Mouse (Mus musculus) liver, embryonic 11.5 days (tissue): ENCODE results near the gene Mrln. TPM values are rescaled to one million over a fixed set of nuclear protein-coding genes. Genes with fewer than 3 reads are reported as not detected.
"Not testable (repeated sequence)": the region's sequence is repeated elsewhere in the genome, so short reads cannot be mapped to it uniquely, and the experiment has no call there.

Experiments
- ATAC-seq: fragments of 200-750 bp; cut with Nextera tagmentation; replicated peaks from 2 replicates; pipeline ENCODE4 v1.8.0; 2017; ENCODE audit warnings: moderate number of reproducible peaks, mild to moderate bottlenecking, moderate TSS enrichment, moderate library complexity; ENCODE audit not compliant: low FRiP score
- DNase-seq: peaks from one replicate; pipeline ENCODE4 v3.0.0-alpha.2; 2017; ENCODE audit warnings: low spot score
- H3K27ac ChIP-seq: fragments of 300-500 bp; sonication (generic); 2 replicates; pipeline ENCODE4 v1.5.1; 2014; ENCODE audit warnings: mild to moderate bottlenecking, low read depth, low read length, control low read depth
- H3K27me3 ChIP-seq: fragments of 300-500 bp; sonication (generic); replicated peaks from 2 replicates; pipeline ENCODE4 v1.6.1; 2014; ENCODE audit warnings: low read length, mixed read lengths; ENCODE audit not compliant: control insufficient read depth, insufficient read depth
- H3K36me3 ChIP-seq: fragments of 300-500 bp; sonication (generic); 2 replicates; pipeline ENCODE4 v1.6.1; 2014; ENCODE audit warnings: mild to moderate bottlenecking, low read length, moderate library complexity, mixed read lengths; ENCODE audit not compliant: control insufficient read depth, insufficient read depth
- H3K4me1 ChIP-seq: fragments of 300-500 bp; sonication (generic); replicated peaks from 2 replicates; pipeline ENCODE4 v1.6.1; 2014; ENCODE audit warnings: low read length, mixed read lengths; ENCODE audit not compliant: control insufficient read depth, insufficient read depth
- H3K4me2 ChIP-seq: fragments of 300-500 bp; sonication (generic); 2 replicates; pipeline ENCODE4 v1.6.1; 2014; ENCODE audit warnings: mild to moderate bottlenecking, control low read depth, moderate library complexity
- H3K4me3 ChIP-seq: fragments of 300-500 bp; sonication (generic); 2 replicates; pipeline ENCODE4 v1.5.1; 2014; ENCODE audit warnings: low read depth, low read length, control low read depth
- H3K9ac ChIP-seq: fragments of 300-500 bp; sonication (generic); 2 replicates; pipeline ENCODE4 v1.6.1; 2014; ENCODE audit warnings: low read depth, low read length, control low read depth
- H3K9me3 ChIP-seq: fragments of 300-500 bp; sonication (generic); 2 replicates; pipeline ENCODE4 v1.6.1; 2016; ENCODE audit warnings: low read length, inconsistent platforms, mixed read lengths; ENCODE audit not compliant: control insufficient read depth
- WGBS: fragments of 180-500 bp; shearing (Covaris S2); extraction: QIAGEN DNeasy Blood & Tissue Kit; methylation state at CpG from one replicate; pipeline ENCODE4 v1.1.7; 2014; 5-methylcytosine and 5-hydroxymethylcytosine counted together
- polyA plus RNA-seq: library from polyadenylated mRNA; unstranded; fragments of >200 nt; fragmentation: Nextera tagmentation; extraction: Ambion mirVana; gene quantifications from 2 replicates; pipeline ENCODE4 v1.2.1, GENCODE M21; 2014

Gene Mrln
- polyA plus RNA-seq, 1 experiment from 2014 or later: 0.67 TPM

- H3K4me3 ChIP-seq: no peak overlapping the region
- no peaks in the 10 kb centered on the region for H3K9me3 ChIP-seq
- WGBS: 89% methylated on average over 7 of the region's 7 CpGs
- no peak overlapping the region for H3K4me2 ChIP-seq
- ATAC-seq (no peak), DNase-seq (no peak)
- H3K9ac ChIP-seq: no peak overlapping the region
- no peak overlapping the region for H3K27ac ChIP-seq
- H3K36me3 ChIP-seq: no peaks in the 10 kb centered on the region; the same call in 1 of the 2 replicates
- H3K27me3 ChIP-seq: no peaks in the 10 kb centered on the region
- peaks cover 8% of the 10 kb centered on the region for H3K4me1 ChIP-seq
Measured at GRCm38 (mm10) chr10:70198951-70199463, 5.5 kb upstream of the Mrln start.

- ATAC-seq (no peak), DNase-seq (no peak)
- WGBS: 78% methylated on average over 6 of the region's 6 CpGs
- Histone ChIP-seq H3K4me1 (peaks cover 8% of the 10 kb centered on the region), H3K4me2 (no peak overlapping the region), H3K27ac (no peak overlapping the region), H3K27me3 (no peaks in the 10 kb centered on the region), H3K36me3 (no peaks in the 10 kb centered on the region), H3K4me3 (no peak overlapping the region), H3K9me3 (no peaks in the 10 kb centered on the region), H3K9ac (no peak overlapping the region)
Measured at GRCm38 (mm10) chr10:70199466-70200210, 4.8 kb upstream of the Mrln start.

- WGBS: 58% methylated on average over 12 of the region's 12 CpGs
- Histone ChIP-seq H3K9me3 (no peaks in the 10 kb centered on the region), H3K4me3 (no peak overlapping the region), H3K36me3 (no peaks in the 10 kb centered on the region), H3K4me1 (peaks cover 2% of the 10 kb centered on the region), H3K27me3 (no peaks in the 10 kb centered on the region), H3K4me2 (no peak overlapping the region), H3K27ac (no peak overlapping the region), H3K9ac (no peak overlapping the region)
- ATAC-seq (no peak), DNase-seq (no peak)
Measured at GRCm38 (mm10) chr10:70200889-70201500, 3.5 kb upstream of the Mrln start.

GRCm38 (mm10) chr10:70211281-70211680, 6.8 kb downstream of the Mrln start:
- Histone ChIP-seq H3K9me3 (no peaks in the 10 kb centered on the region), H3K27ac (no peak overlapping the region), H3K4me2 (no peak overlapping the region), H3K4me1 (no peaks in the 10 kb centered on the region), H3K27me3 (no peaks in the 10 kb centered on the region), H3K9ac (no peak overlapping the region), H3K36me3 (no peaks in the 10 kb centered on the region), H3K4me3 (no peak overlapping the region)
- WGBS: 75% methylated on average over 9 of the region's 9 CpGs
- ATAC-seq (no peak), DNase-seq (no peak)

GRCm38 (mm10) chr10:70220971-70221370, 16.5 kb downstream of the Mrln start:
- no peak for DNase-seq
- ATAC-seq: no peak
- H3K27ac ChIP-seq: no peak overlapping the region
- no peaks in the 10 kb centered on the region for H3K4me1 ChIP-seq
- H3K9me3 ChIP-seq: no peaks in the 10 kb centered on the region
- H3K4me3 ChIP-seq: no peak overlapping the region
- H3K36me3 ChIP-seq: no peaks in the 10 kb centered on the region
- WGBS: 72% methylated on average over 5 of the region's 5 CpGs
- no peak overlapping the region for H3K4me2 ChIP-seq
- H3K9ac ChIP-seq: no peak overlapping the region
- H3K27me3 ChIP-seq: no peaks in the 10 kb centered on the region

- H3K27me3 ChIP-seq, H3K4me3 ChIP-seq, H3K9ac ChIP-seq, DNase-seq, H3K27ac ChIP-seq, H3K4me2 ChIP-seq, H3K9me3 ChIP-seq, H3K4me1 ChIP-seq, H3K36me3 ChIP-seq, ATAC-seq: not testable (repeated sequence)
- 87% methylated on average over 8 of the region's 8 CpGs for WGBS
Measured at GRCm38 (mm10) chr10:70222231-70222630, 17.8 kb downstream of the Mrln start.

GRCm38 (mm10) chr10:70224571-70224970, 20.1 kb downstream of the Mrln start:
- WGBS: 79% methylated on average over 6 of the region's 6 CpGs
- Histone ChIP-seq H3K36me3 (no peaks in the 10 kb centered on the region), H3K4me3 (no peak overlapping the region)

GRCm38 (mm10) chr10:70225760-70226159, 21.3 kb downstream of the Mrln start:
- Histone ChIP-seq H3K36me3 (no peaks in the 10 kb centered on the region), H3K9ac (no peak overlapping the region), H3K27me3 (no peaks in the 10 kb centered on the region), H3K4me3 (no peak overlapping the region), H3K4me1 (no peaks in the 10 kb centered on the region), H3K4me2 (no peak overlapping the region), H3K27ac (no peak overlapping the region), H3K9me3 (no peaks in the 10 kb centered on the region)
- DNase-seq (no peak), ATAC-seq (no peak)
- WGBS: 73% methylated on average over 6 of the region's 6 CpGs

More at GRCm38 (mm10) chr10:70224571-70224970, 20.1 kb downstream of the Mrln start:
- H3K4me2 ChIP-seq: no peak overlapping the region
- no peak overlapping the region for H3K27ac ChIP-seq
- no peaks in the 10 kb centered on the region for H3K27me3 ChIP-seq
- no peak overlapping the region for H3K9ac ChIP-seq
- ATAC-seq: no peak
- no peak for DNase-seq
- H3K9me3 ChIP-seq: no peaks in the 10 kb centered on the region
- no peaks in the 10 kb centered on the region for H3K4me1 ChIP-seq

GRCm38 (mm10) chr10:70226608-70227007, 22.1 kb downstream of the Mrln start:
- H3K4me2 ChIP-seq: no peak overlapping the region
- H3K9ac ChIP-seq: no peak overlapping the region
- no peaks in the 10 kb centered on the region for H3K27me3 ChIP-seq
- no peaks in the 10 kb centered on the region for H3K36me3 ChIP-seq
- no peaks in the 10 kb centered on the region for H3K9me3 ChIP-seq
- no peaks in the 10 kb centered on the region for H3K4me1 ChIP-seq
- ATAC-seq (no peak), DNase-seq (no peak)
- H3K27ac ChIP-seq: no peak overlapping the region
- H3K4me3 ChIP-seq: no peak overlapping the region
